Mouse (Mus musculus) right cerebral cortex, postnatal 36 days (tissue): ENCODE results near the gene Gja5.
A peak's percentile ranks its signal among the peaks of the same experiment; 100 is the strongest.
"Not testable (repeated sequence)": the region's sequence is repeated elsewhere in the genome, so short reads cannot be mapped to it uniquely, and the experiment has no call there.

Experiments used
- DNase-seq, 2 experiments: peaks; one replicate each; pipeline ENCODE4 v3.0.0; 2022; ENCODE audit warnings: low spot score in 2 of 2, mixed read lengths in 1 of 2

Gene Gja5

GRCm38 (mm10) chr3:97037119-97037518, 132.6 kb downstream of the Gja5 start:
- no peak for DNase-seq

- no peak for DNase-seq
These were observed 135.2 kb downstream of the Gja5 start for GRCm38 (mm10) chr3:97039721-97040120.

- no peak for DNase-seq
These were observed 139.7 kb downstream of the Gja5 start for GRCm38 (mm10) chr3:97044188-97044587.

- no peak for DNase-seq
These were observed 143.3 kb downstream of the Gja5 start for GRCm38 (mm10) chr3:97047757-97048156.

- no peak for DNase-seq
These were observed 143.9 kb downstream of the Gja5 start for GRCm38 (mm10) chr3:97048360-97048759.

- DNase-seq = no peak
These were observed 146.8 kb downstream of the Gja5 start for GRCm38 (mm10) chr3:97051264-97051744.

GRCm38 (mm10) chr3:97052069-97052799, 147.7 kb downstream of the Gja5 start:
- no peak for DNase-seq

- DNase-seq = no peak
These were observed 154.2 kb downstream of the Gja5 start for GRCm38 (mm10) chr3:97058704-97059103.

- DNase-seq = no peak
These were observed 155.6 kb downstream of the Gja5 start for GRCm38 (mm10) chr3:97060119-97060518.

GRCm38 (mm10) chr3:97062814-97063213, 158.3 kb downstream of the Gja5 start:
- no peak for DNase-seq

- DNase-seq = no peak
These were observed 159.6 kb downstream of the Gja5 start for GRCm38 (mm10) chr3:97064046-97064445.

- DNase-seq = not testable (repeated sequence)
These were observed 165.1 kb downstream of the Gja5 start for GRCm38 (mm10) chr3:97069589-97069988.

- peak in 1 of 2 experiments; percentile 7 for DNase-seq
These were observed 167.4 kb downstream of the Gja5 start for GRCm38 (mm10) chr3:97071916-97072315.

- not testable (repeated sequence) for DNase-seq
These were observed 167.9 kb downstream of the Gja5 start for GRCm38 (mm10) chr3:97072361-97072760.

- DNase-seq = not testable (repeated sequence)
These were observed 171.4 kb downstream of the Gja5 start for GRCm38 (mm10) chr3:97075744-97076350.

- DNase-seq = no peak
These were observed 171.9 kb downstream of the Gja5 start for GRCm38 (mm10) chr3:97076412-97076811.

- no peak for DNase-seq
These were observed 173.9 kb downstream of the Gja5 start for GRCm38 (mm10) chr3:97078436-97078835.

- DNase-seq = no peak
These were observed 177.7 kb downstream of the Gja5 start for GRCm38 (mm10) chr3:97082156-97082555.

- no peak for DNase-seq
These were observed 182.8 kb downstream of the Gja5 start for GRCm38 (mm10) chr3:97087326-97087725.

- DNase-seq = not testable (repeated sequence)
These were observed 183.8 kb downstream of the Gja5 start for GRCm38 (mm10) chr3:97088291-97088690.

- not testable (repeated sequence) for DNase-seq
These were observed 187.5 kb downstream of the Gja5 start for GRCm38 (mm10) chr3:97091971-97092370.

GRCm38 (mm10) chr3:97096664-97097063, 192.2 kb downstream of the Gja5 start:
- DNase-seq = not testable (repeated sequence)
